Mouse (Mus musculus): ENCODE measurements around the gene Mrps18b.
"Not testable (repeated sequence)": the region's sequence is repeated elsewhere in the genome, so short reads cannot be mapped to it uniquely, and the experiment has no call there.

The Mrps18b gene

DNA sequence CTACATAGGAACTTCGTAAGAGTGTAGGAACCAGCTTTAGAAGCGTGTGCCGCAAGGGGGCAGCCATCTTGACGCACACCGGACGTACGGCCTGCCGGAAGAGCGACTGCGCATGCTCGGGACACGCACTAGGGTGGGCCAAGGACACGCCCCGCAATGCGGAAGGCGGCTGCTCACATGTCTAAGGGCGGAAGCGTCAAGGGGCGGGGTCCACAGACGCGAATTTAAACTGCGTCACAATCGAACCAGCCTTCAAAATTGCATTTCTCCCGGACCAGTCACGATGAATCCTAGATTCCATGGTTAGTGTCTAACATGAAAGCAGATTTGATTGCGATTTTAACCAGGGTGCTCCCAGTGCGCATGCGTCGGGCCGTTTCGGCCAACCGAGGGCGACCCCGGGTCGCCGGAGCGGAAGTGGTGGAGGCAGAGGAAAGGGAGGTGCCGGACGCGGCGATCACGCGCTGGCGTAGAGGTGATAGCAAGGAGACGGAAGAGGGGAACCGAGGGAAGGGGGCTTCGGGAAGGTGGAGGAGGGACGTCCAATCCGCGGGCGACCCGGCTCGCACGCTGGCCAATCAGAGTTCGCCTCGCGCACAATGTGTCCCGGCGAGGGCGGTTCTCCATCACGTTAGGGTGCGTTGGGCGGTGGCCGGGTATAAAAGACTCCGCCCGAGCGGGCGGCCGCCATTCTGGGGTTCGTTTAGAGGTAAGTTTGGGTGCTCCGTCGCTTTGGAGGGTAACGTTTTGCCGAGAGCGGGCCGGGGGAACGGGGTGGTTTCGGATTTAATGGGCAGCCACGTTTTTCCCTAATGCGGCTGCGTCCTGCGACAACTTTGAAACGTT is at the start of gene Mrps18b, which contains the start of gene Ppp1r10:
Gene Mrps18b (minus strand): TSS at position 93 of the 846 bp plus-strand sequence.
Gene Ppp1r10 (plus strand): TSS at position 138 of the 846 bp plus-strand sequence.
- peak; percentile 100 for DNase-seq (ENCODE audit: low read depth, low spot score)

DNA sequence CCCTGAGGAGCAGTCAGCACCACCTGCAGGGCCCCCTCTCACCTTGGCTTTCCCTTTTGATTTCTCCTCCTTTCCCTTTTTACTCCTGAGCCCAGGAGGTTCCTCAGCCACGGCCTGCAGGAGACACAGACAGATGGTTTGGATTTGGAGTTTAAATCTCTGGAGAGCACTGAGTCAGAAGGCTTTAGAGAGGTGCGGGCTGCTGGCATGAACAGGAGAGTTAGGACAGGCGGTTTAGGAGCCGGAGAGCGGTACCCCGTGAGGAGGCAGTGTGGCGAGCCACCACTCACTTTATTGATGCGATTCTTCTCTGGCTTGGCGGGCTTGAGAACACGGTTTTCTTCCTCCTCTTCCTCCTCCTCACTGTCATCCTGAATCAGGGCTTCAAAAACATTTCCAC is 47.1 kb upstream of the Mrps18b start:
- DNase-seq (ENCODE audit: low read depth, low spot score): no peak

DNA sequence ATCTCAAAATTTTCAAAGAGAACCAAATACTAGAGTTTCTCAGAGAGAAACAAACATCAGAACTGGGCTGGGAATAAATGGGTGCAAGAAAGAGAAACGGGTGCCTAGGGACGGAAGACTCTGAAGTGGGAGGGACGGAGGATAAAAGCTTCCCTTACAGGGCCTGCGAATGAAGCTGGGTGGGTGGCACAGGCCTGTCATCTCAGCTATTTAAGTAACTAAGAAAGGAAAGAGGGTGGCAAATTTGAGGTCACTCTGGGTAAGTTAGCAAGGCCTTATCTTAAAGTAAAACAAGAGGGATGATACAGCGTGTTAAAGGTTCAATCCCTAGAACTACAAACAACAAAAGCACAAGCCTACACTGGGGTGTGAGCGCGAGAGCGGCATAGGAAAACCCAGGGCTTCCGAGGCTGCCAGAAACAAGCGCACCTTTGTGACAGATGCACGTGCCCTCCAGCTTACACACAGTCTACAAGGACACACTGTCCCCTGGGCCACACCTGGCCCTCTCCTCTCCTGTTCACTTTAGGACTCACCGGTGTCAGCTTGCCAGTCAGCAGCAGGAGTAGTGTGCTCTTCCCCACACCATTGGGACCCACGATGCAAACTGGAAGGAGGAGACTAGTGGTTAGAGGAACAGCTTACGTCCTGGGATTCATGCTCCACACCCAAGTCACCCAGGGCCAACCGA is 42.5 kb upstream of the Mrps18b start:
- DNase-seq (ENCODE audit: low read depth, low spot score): no peak

DNA sequence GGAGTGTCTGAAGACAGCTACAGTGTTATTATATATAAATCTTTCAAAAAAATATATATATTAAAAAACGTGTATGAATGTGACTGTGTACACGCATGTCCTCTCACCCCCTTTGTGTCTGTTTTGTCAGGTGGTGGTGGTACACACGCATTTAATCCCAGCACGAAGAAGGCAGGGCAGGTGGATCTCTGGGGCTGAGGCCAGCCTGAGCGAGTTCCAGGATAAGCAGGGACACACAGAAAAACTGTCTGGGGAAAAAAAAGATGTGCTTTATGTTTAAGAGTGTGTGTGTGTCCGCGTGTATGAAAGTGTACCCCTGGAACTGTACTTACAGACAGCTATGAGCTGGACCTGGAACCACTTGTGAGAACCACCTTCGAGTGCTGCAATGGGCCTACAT is 38.5 kb upstream of the Mrps18b start:
- DNase-seq (ENCODE audit: low read depth, low spot score): no peak

DNA sequence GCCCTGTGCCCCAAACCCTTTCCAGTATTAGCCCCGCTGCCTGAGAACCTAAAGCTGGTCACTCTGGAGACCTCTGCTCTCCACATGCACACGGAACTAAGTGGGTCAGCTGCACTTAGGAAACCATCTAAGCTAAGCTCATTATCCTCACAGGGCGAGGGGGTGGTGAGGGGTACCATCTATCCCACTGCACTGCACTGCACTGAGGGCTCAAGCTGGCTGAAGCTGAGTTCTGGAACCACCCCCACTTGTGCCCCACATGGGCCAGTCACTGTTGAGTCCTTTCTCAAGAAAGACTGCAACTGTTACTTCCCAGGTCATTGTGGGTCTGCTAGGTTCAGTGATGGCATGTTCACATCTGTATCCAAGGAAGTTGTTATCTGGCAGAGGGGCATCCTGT is 36.4 kb upstream of the Mrps18b start:
- not testable (repeated sequence) for DNase-seq (ENCODE audit: low read depth, low spot score)

DNA sequence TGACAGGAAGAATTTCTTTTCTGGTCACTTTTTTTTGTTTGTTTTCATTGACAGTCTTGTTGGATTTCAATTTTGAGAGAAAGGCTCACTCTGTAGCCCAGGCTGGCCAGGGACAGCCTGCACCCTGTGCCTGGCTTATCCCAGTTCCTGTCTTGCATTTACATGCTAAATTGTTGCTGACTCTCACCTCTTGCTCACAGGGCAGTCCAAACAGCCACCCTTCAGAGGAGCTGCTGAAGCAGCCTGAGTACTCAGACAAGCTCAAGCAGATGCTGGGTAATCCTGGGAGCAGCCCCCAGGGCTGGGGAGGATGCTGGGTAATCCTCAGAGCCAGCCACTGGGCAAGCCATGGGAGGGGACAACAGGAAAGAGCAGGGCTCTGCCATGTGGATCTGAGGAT is 34.8 kb upstream of the Mrps18b start:
- DNase-seq (ENCODE audit: low read depth, low spot score): not testable (repeated sequence)

DNA sequence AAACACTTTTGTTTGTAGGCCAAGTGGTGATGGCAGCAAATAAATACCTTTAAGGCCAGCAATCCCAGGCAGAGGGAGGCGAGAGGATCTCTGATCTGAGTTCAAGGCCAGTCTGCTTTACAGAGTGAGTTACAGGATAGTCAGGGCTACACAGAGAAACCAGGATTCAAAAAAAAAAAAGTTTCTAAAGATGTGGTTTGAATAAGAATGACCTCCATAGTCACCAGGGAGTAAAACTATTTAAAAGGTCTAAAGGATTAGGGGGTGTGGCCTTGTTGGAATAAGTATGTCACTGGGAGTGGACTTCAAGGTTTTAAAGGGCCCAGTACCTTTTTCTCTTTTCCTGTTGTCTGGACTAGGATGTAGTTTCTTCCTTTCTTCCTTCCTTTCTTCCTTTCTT is 23.8 kb upstream of the Mrps18b start:
- no peak for DNase-seq (ENCODE audit: low read depth, low spot score)

DNA sequence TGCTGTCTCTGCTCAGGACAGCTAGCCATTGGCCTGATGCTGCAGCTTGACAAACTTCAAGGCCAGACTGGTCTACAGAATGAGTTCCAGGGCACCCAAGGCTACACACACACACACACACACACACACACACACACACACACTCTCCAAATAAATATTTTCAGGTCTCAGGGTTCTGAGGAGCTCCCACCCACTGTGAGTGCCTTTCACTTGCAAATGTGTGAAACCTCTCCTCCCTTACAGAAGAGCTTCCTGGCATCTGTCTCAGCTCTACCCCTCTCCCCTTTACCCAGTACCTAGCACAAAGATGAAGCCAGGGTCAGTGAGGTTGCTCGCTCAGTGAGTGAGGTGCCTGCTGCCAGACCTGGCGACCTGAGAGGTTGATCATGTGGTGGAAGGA is 22.9 kb upstream of the Mrps18b start:
- no peak for DNase-seq (ENCODE audit: low read depth, low spot score)

DNA sequence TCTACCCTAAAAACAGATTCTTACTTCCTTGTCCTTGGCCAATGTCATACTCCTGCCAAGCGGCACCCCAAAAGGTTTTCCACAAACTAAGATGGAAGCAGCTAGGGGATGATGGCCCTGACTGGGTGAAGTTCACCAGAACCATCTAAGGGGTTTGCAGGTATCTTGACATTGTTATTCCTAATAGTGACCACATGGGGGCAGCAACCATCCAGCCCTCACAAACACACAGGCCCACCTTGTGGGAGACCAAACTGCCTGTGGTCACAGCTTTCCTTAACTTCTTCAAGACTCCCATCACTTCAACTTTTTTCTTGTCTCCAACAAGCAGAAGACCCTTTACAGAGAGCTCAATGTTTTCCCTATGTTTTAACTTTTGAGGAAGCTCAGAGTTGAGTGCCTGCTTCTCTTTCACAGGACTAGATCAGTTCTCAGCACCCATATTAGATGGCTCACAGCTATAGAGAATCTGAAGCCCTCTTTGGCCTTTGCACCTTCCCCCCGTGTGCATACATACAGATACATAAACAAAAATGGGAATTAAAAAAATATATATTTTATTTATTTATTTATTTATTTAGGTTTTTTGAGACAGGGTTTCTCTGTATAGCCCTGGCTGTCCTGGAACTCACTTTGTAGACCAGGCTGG is 21.6 kb upstream of the Mrps18b start:
- peak; percentile 78 for DNase-seq (ENCODE audit: low read depth, low spot score)

DNA sequence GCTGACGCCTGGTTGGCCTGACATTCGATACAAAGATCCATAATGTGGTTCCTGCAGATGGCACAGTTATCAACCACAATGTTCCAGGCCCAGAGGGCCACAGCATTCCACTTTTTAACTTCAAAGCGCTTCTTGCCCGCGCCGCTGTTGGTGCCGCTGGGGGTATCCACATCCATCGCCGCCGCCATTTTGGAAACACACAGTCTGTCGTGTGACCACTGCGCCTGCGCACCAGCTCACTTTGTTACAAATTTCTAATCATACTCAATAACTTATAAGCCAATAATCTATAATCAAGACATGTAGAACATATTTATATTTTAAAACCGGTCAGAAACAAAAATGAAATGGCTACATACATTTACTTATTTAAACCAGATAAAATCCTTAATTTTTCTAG is 19.6 kb upstream of the Mrps18b start:
- DNase-seq (ENCODE audit: low read depth, low spot score): not testable (repeated sequence)

DNA sequence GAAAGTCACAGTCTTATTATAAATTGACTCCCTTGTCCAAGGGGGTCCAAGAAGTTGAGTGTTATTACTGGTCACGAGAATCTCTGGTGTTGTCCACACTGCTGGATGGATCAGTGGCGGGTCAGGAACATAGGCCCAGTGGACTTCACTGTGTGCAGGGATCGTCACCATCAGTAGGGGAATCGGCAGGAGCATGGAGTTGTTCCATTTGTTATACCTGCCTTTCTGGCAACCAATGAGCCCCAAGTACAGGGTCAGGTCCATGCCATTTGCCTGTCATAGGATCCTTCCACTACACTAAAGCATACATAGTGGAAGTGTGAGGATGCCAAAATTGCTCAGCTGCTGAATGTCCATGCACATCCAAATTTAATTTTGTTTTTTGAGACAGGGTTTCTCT is 16.4 kb upstream of the Mrps18b start:
- no peak for DNase-seq (ENCODE audit: low read depth, low spot score)

DNA sequence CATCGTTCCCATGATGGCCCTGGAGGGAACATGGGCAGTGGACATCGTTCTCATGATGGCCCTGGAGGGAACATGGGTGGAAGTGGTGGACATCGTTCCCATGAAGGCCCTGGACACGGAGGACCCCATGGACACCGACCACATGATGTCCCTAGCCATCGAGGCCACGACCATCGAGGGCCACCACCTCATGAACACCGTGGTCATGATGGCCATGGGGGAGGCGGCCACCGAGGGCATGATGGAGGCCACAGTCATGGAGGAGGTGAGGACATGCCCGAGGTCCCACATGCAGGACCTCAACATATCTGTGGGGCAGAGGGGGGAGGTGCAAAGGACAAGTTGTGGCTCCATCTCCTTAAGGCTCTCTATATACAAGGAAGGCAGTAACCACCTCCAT is 14.4 kb upstream of the Mrps18b start:
- DNase-seq (ENCODE audit: low read depth, low spot score): peak; percentile 3

DNA sequence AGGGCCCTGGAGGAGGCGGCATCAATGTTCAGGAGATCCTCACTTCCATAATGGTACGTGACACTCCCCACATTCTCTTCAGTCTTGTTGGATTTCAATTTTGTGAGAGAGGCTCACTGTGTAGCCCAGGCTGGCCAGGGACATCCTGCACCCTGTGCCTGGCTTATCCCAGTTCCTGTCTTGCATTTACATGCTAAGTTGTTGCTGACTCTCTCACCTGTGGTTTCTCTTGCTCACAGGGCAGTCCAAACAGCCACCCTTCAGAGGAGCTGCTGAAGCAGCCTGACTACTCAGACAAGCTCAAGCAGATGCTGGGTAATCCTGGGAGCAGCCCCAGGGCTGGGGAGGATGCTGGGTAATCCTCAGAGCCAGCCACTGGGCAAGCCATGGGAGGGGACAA is 13.3 kb upstream of the Mrps18b start:
- DNase-seq (ENCODE audit: low read depth, low spot score): no peak

DNA sequence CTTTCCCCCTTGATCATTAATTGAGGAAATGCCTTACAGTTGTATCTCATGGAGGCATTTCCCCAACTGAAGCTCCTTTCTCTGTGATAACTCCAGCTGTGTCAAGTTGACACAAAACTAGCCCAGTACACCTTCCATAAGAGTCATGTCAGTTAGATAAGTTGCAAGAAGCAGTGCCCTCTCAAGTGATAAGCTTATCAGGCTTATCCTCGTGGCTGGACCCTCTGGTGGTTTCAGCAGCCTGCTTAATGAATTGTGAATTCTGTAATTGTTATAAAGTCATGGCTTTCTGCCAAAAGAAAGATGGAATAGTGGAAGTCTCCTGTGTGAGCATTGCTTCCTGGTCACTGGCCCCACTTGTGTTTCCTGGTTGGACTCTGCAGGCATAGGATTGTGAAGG is 11.3 kb upstream of the Mrps18b start:
- DNase-seq (ENCODE audit: low read depth, low spot score): no peak

DNA sequence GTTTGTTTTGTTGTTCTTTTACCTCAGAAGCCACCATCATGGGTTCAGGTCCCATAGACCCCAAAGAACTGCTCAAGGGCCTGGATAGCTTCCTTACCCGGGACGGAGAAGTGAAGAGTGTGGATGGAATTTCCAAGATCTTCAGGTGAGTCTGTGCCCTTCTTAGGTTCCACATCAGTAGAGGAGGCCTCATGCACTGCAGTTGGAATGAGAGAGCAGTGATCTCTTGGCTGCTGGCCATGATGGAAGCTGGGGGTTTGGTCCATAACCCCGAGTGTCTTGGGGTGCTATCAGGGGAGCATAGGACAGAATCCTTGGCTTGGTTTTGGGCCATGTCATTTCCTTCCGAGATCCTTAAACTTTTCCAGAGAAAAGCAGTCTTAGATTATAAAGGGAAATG is 7.1 kb upstream of the Mrps18b start:
- no peak for DNase-seq (ENCODE audit: low read depth, low spot score)

DNA sequence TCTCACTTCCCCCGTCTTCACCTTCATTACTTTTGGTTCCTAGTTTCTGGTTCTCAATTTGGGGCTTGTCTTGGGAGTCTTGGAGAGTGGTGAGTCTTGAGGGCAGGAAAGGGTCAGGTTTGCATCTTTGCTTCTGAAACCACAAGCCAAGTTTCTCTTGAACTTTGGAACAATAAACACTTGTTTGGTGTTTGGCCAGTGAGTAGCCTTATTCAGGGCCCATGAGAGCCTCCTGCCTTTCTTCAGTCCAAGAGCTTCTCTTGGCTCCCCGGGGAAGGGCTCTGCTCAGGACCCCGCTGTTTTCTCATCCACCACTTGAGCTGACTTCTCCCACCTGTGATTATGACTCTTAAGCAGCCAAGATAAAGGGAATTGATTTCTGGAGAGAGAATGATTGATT is 6.4 kb upstream of the Mrps18b start:
- no peak for DNase-seq (ENCODE audit: low read depth, low spot score)

DNA sequence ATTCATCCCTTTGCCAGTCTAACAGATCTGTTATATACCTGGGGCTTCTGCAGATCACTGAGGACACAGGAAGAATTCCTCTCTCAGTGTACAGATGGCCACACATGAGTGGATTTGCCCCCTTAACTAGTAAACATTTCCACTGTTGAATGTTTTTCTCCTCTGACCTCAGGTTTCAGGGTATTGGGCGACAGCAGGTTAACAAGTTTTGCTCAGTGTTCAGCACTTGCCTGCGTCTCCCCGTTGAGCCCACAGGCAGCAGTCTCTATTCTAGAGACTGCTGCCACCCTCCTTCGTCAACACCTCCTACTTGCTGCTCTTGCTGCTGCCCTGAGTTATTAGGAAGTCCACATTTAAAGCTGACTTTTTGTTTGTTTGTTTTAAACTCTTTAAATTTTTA is 5.5 kb upstream of the Mrps18b start:
- DNase-seq (ENCODE audit: low read depth, low spot score): no peak

DNA sequence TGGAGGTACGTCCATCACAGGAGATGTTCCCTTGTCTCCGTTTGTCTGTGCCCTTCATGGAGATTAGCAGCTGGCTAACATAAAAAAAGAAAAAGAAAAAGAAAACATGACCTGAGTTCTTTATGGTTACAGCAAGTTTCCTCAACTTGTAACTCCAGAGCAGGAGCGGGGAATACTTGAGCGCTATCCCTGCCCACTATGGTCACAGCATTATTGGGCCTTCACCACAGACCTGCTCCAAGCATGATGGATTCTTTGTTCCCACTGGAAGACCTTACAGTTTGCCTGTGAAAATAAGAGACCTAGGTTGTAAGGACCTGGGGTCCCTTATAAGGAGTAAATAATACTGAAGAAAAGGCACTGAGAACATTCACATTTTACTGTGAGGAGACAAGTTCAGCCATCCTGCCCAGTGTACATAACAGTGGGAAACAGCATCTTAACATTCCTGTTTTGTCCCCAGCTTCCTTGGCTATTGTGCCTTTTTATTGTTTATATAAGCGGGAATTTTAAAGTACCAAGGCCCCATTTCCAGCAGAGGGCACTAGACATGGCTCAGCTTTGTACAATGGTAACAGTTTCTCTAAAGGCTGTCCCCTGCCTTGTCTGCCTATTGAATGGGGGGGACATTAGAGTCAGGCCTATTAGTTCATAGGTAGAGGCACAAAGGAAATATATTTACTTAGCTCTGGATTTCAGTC is 4.8 kb upstream of the Mrps18b start:
- peak; percentile 39 for DNase-seq (ENCODE audit: low read depth, low spot score)

DNA sequence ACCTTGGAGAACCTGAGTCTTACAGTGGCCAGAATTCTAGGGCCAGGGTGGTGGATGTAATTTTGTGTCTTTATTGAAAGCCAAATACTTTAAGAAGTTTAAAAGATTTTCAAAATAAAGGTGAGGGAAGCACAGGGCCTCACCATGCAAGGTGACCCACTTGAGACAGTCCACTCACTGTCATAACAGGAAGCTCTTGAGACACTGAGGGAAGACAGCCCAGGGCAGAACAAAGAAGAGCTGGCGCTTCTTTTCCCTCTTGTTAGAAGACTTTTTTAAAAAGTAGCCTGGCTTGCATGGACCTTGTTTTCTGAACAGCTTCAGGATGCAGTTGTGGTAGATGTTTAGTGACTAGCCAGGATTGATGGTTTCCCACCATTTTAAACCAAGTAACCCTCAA is 4.2 kb upstream of the Mrps18b start:
- DNase-seq (ENCODE audit: low read depth, low spot score): no peak

DNA sequence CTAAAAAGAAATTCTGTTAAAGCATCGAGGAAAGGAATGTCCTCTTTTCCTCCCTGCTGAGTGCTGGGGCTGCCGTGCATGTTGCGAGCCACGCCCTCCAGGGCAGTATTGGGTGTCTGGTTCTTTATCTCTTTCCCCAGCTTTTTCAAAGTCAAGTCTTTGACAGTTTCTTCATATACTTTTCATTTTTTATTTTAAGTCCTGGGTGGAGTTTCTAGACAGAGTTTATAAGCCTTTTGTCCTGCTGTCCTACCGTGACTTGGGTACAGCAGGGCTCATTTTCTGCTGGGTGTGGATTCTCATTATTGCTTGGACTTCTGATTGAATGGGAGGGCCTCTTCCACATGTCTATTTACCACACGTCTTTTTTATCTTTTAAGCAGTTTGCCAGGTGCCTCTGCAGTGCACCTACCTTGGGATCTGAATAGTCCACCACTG is 3.7 kb upstream of the Mrps18b start:
- no peak for DNase-seq (ENCODE audit: low read depth, low spot score)

DNA sequence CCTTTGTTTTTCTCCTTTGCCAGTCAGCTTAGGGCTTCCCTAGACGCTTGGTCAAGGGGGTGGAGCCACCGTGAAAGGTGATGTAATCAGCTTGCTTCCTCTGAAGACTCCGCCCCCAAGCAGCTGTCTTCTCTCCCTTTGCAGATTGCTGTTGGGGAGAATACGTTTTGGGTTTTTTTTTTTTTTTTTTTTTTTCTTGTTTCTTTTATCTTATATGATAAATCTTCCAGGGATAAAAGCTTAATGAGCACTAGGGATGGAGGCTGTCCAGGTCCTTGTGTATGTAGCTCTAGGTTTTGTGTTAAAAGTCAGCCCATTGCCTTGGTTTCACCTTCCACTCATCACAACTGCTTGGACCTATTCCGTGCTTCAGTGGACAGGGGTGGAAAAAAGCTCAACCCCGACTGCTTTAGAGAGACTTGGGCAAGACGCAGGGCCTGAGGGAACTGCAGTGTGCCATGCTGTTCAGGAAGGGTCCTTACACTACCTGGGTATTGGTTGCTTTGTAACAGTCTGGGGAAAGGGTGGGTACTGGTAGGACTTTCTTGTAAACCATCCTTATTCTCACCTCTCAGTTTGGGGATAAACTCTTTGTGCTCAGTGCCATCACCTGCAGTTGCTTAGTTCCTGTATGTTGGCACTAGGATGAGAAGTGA is 3.0 kb upstream of the Mrps18b start:
- DNase-seq (ENCODE audit: low read depth, low spot score): peak; percentile 97
